Mouse (Mus musculus) v-Abl transformed pro-B cells (cell line): ENCODE data around the gene Olfr995.

Experiments used
- in situ Hi-C, 2 experiments: fragments of 400-800 bp; cut with MboI; formaldehyde crosslinking; loops; one replicate each; pipeline ENCODE4 v1.15.1; 2025; ENCODE audit not compliant: unreplicated experiment in 2 of 2

The Olfr995 gene

GRCm38 (mm10) chr2:85443539-85443938, at the start of gene Olfr995:
TSS of gene Olfr995 (minus strand) at chr2:85443639.
- in situ Hi-C loops, result no loop called here

GRCm38 (mm10) chr2:85490396-85490795, 47.0 kb upstream of the Olfr995 start:
- in situ Hi-C loops, result no loop called here

- in situ Hi-C loops, result no loop called here
These were observed 23.4 kb upstream of the Olfr995 start for GRCm38 (mm10) chr2:85466801-85467325.

- in situ Hi-C loops, result no loop called here
These were observed 893 bp downstream of the Olfr995 start for GRCm38 (mm10) chr2:85442546-85442945.

- in situ Hi-C loops, result no loop called here
These were observed 7.1 kb downstream of the Olfr995 start, which contains the start of gene Olfr994 for GRCm38 (mm10) chr2:85436351-85436750. TSS of gene Olfr994 (minus strand) at chr2:85436451.

- in situ Hi-C loops, result no loop called here
These were observed 17.5 kb downstream of the Olfr995 start for GRCm38 (mm10) chr2:85425893-85426292.

GRCm38 (mm10) chr2:85414777-85415176, 28.7 kb downstream of the Olfr995 start, which contains the start of gene Olfr993:
TSS of gene Olfr993 (minus strand) at chr2:85414877.
- in situ Hi-C loops, result no loop called here

- in situ Hi-C loops, result no loop called here
These were observed 34.1 kb downstream of the Olfr995 start, which contains the start of gene Olfr992 for GRCm38 (mm10) chr2:85409369-85409768. TSS of gene Olfr992 (minus strand) at chr2:85409469.
